Mouse (Mus musculus): ENCODE data around the gene Amigo3. TPM values are rescaled to one million over a fixed set of nuclear protein-coding genes. Genes with fewer than 3 reads are reported as not detected.

The Amigo3 gene
- polyA plus RNA-seq, 1 experiment, result 0.24 TPM

- H3K27me3 ChIP-seq (ENCODE audit: control insufficient read depth, insufficient read depth, low read length, poor library complexity, severe bottlenecking), result no peaks in the 10 kb centered on the region
- no peak overlapping the region for H3K9ac ChIP-seq (ENCODE audit: low read depth, poor library complexity, severe bottlenecking)
- no peaks in the 10 kb centered on the region for H3K9me3 ChIP-seq (replicated peaks; ENCODE audit: control insufficient read depth, insufficient read depth, low read length, poor library complexity, severe bottlenecking)
- no peaks in the 10 kb centered on the region for H3K36me3 ChIP-seq (ENCODE audit: control insufficient read depth, insufficient read depth, low read length, poor library complexity, severe bottlenecking)
- no peak overlapping the region for H3K27ac ChIP-seq (ENCODE audit: insufficient read depth, low read length)
- no peaks in the 10 kb centered on the region for H3K4me1 ChIP-seq (ENCODE audit: control insufficient read depth, insufficient read depth, low read length)
- TF ChIP-seq EP300 (IDR thresholded peaks at IDR 0.05; ENCODE audit: insufficient read depth, low read depth, low read length) (no peak), CTCF (IDR thresholded peaks at IDR 0.05; ENCODE audit: low read depth, low read length) (no peak), POLR2A (IDR thresholded peaks at IDR 0.05; ENCODE audit: insufficient read depth, low read length) (no peak)
- no peak overlapping the region for H3K4me3 ChIP-seq (ENCODE audit: low read depth, low read length)
These were observed 16.0 kb downstream of the Amigo3 start for GRCm38 (mm10) chr9:108069007-108069406.

GRCm38 (mm10) chr9:108069529-108069928 is 16.6 kb downstream of the Amigo3 start:
- no peaks in the 10 kb centered on the region for H3K9me3 ChIP-seq (replicated peaks; ENCODE audit: control insufficient read depth, insufficient read depth, low read length, poor library complexity, severe bottlenecking)
- no peak overlapping the region for H3K27ac ChIP-seq (ENCODE audit: insufficient read depth, low read length)
- H3K9ac ChIP-seq (ENCODE audit: low read depth, poor library complexity, severe bottlenecking), result no peak overlapping the region
- H3K4me1 ChIP-seq (ENCODE audit: control insufficient read depth, insufficient read depth, low read length), result no peaks in the 10 kb centered on the region
- no peaks in the 10 kb centered on the region for H3K27me3 ChIP-seq (ENCODE audit: control insufficient read depth, insufficient read depth, low read length, poor library complexity, severe bottlenecking)
- no peak for TF ChIP-seq EP300 (IDR thresholded peaks at IDR 0.05; ENCODE audit: insufficient read depth, low read depth, low read length)
- no peak for TF ChIP-seq CTCF (IDR thresholded peaks at IDR 0.05; ENCODE audit: low read depth, low read length)
- no peak for TF ChIP-seq POLR2A (IDR thresholded peaks at IDR 0.05; ENCODE audit: insufficient read depth, low read length)
- no peak overlapping the region for H3K4me3 ChIP-seq (ENCODE audit: low read depth, low read length)
- H3K36me3 ChIP-seq (ENCODE audit: control insufficient read depth, insufficient read depth, low read length, poor library complexity, severe bottlenecking), result no peaks in the 10 kb centered on the region

GRCm38 (mm10) chr9:108071801-108072200 is 18.8 kb downstream of the Amigo3 start:
- no peak overlapping the region for H3K27ac ChIP-seq (ENCODE audit: insufficient read depth, low read length)
- no peaks in the 10 kb centered on the region for H3K4me1 ChIP-seq (ENCODE audit: control insufficient read depth, insufficient read depth, low read length)
- no peak overlapping the region for H3K4me3 ChIP-seq (ENCODE audit: low read depth, low read length)
- no peaks in the 10 kb centered on the region for H3K9me3 ChIP-seq (replicated peaks; ENCODE audit: control insufficient read depth, insufficient read depth, low read length, poor library complexity, severe bottlenecking)
- no peaks in the 10 kb centered on the region for H3K36me3 ChIP-seq (ENCODE audit: control insufficient read depth, insufficient read depth, low read length, poor library complexity, severe bottlenecking)
- H3K9ac ChIP-seq (ENCODE audit: low read depth, poor library complexity, severe bottlenecking), result no peak overlapping the region
- TF ChIP-seq EP300 (IDR thresholded peaks at IDR 0.05; ENCODE audit: insufficient read depth, low read depth, low read length) (no peak), POLR2A (IDR thresholded peaks at IDR 0.05; ENCODE audit: insufficient read depth, low read length) (no peak), CTCF (IDR thresholded peaks at IDR 0.05; ENCODE audit: low read depth, low read length) (no peak)
- no peaks in the 10 kb centered on the region for H3K27me3 ChIP-seq (ENCODE audit: control insufficient read depth, insufficient read depth, low read length, poor library complexity, severe bottlenecking)

- no peak overlapping the region for H3K4me3 ChIP-seq (ENCODE audit: low read depth, low read length)
- H3K27me3 ChIP-seq (ENCODE audit: control insufficient read depth, insufficient read depth, low read length, poor library complexity, severe bottlenecking), result no peaks in the 10 kb centered on the region
- H3K9ac ChIP-seq (ENCODE audit: low read depth, poor library complexity, severe bottlenecking), result no peak overlapping the region
- no peaks in the 10 kb centered on the region for H3K36me3 ChIP-seq (ENCODE audit: control insufficient read depth, insufficient read depth, low read length, poor library complexity, severe bottlenecking)
- H3K4me1 ChIP-seq (ENCODE audit: control insufficient read depth, insufficient read depth, low read length), result no peaks in the 10 kb centered on the region
- no peak overlapping the region for H3K27ac ChIP-seq (ENCODE audit: insufficient read depth, low read length)
- TF ChIP-seq POLR2A (IDR thresholded peaks at IDR 0.05; ENCODE audit: insufficient read depth, low read length) (no peak), CTCF (IDR thresholded peaks at IDR 0.05; ENCODE audit: low read depth, low read length) (no peak), EP300 (IDR thresholded peaks at IDR 0.05; ENCODE audit: insufficient read depth, low read depth, low read length) (no peak)
- no peaks in the 10 kb centered on the region for H3K9me3 ChIP-seq (replicated peaks; ENCODE audit: control insufficient read depth, insufficient read depth, low read length, poor library complexity, severe bottlenecking)
These were observed 19.5 kb downstream of the Amigo3 start for GRCm38 (mm10) chr9:108072481-108072924.

- TF ChIP-seq POLR2A (IDR thresholded peaks at IDR 0.05; ENCODE audit: insufficient read depth, low read length), result no peak
- no peak for TF ChIP-seq CTCF (IDR thresholded peaks at IDR 0.05; ENCODE audit: low read depth, low read length)
- TF ChIP-seq EP300 (IDR thresholded peaks at IDR 0.05; ENCODE audit: insufficient read depth, low read depth, low read length), result no peak
- Histone ChIP-seq H3K9ac (ENCODE audit: low read depth, poor library complexity, severe bottlenecking) (no peak overlapping the region), H3K27ac (ENCODE audit: insufficient read depth, low read length) (no peak overlapping the region)
These were observed 20.4 kb downstream of the Amigo3 start for GRCm38 (mm10) chr9:108073141-108073930.

GRCm38 (mm10) chr9:108080168-108080567 is 27.2 kb downstream of the Amigo3 start, which contains the start of gene Mst1:
Gene Mst1, plus strand, starts transcription at chr9:108080436.
- H3K9me3 ChIP-seq (replicated peaks; ENCODE audit: control insufficient read depth, insufficient read depth, low read length, poor library complexity, severe bottlenecking), result no peaks in the 10 kb centered on the region
- H3K27me3 ChIP-seq (ENCODE audit: control insufficient read depth, insufficient read depth, low read length, poor library complexity, severe bottlenecking), result no peaks in the 10 kb centered on the region
- 0 out of 2 replicates have a peak, but pooled peaks cover 2% of the 10 kb centered on the region for H3K36me3 ChIP-seq (ENCODE audit: control insufficient read depth, insufficient read depth, low read length, poor library complexity, severe bottlenecking)
- H3K4me3 ChIP-seq (ENCODE audit: low read depth, low read length), result peak within 1 kb of the TSS; percentile 86
- H3K9ac ChIP-seq (ENCODE audit: low read depth, poor library complexity, severe bottlenecking), result peak within 1 kb of the TSS; percentile 78
- H3K27ac ChIP-seq (ENCODE audit: insufficient read depth, low read length), result no peak within 1 kb of the TSS
- H3K4me1 ChIP-seq (ENCODE audit: control insufficient read depth, insufficient read depth, low read length), result no peaks in the 10 kb centered on the region
- TF ChIP-seq EP300 (IDR thresholded peaks at IDR 0.05; ENCODE audit: insufficient read depth, low read depth, low read length) (no peak), POLR2A (IDR thresholded peaks at IDR 0.05; ENCODE audit: insufficient read depth, low read length) (no peak)

More at GRCm38 (mm10) chr9:108073141-108073930, 20.4 kb downstream of the Amigo3 start:
- Histone ChIP-seq H3K4me3 (ENCODE audit: low read depth, low read length) (no peak overlapping the region), H3K4me1 (ENCODE audit: control insufficient read depth, insufficient read depth, low read length) (no peaks in the 10 kb centered on the region), H3K27me3 (ENCODE audit: control insufficient read depth, insufficient read depth, low read length, poor library complexity, severe bottlenecking) (no peaks in the 10 kb centered on the region), H3K36me3 (ENCODE audit: control insufficient read depth, insufficient read depth, low read length, poor library complexity, severe bottlenecking) (no peaks in the 10 kb centered on the region), H3K9me3 (replicated peaks; ENCODE audit: control insufficient read depth, insufficient read depth, low read length, poor library complexity, severe bottlenecking) (no peaks in the 10 kb centered on the region)
